Mouse (Mus musculus) myocyte (in vitro differentiated cells): ENCODE data around the gene Gm9918.

Source experiments
- POLR2A ChIP-seq: IDR thresholded peaks from one replicate; pipeline ENCODE4 v1.6.1; 2011; ENCODE audit warnings: low read depth, mild to moderate bottlenecking, control low read depth, moderate library complexity; ENCODE audit not compliant: insufficient read length
- REST ChIP-seq: IDR thresholded peaks from one replicate; pipeline ENCODE4 v1.6.1; 2011; ENCODE audit warnings: mild to moderate bottlenecking, control low read depth, moderate library complexity; ENCODE audit not compliant: insufficient read depth, insufficient read length
- USF1 ChIP-seq: IDR thresholded peaks from one replicate; pipeline ENCODE4 v1.6.1; 2011; ENCODE audit warnings: low read depth, mild to moderate bottlenecking, control low read depth, moderate library complexity

DNA sequence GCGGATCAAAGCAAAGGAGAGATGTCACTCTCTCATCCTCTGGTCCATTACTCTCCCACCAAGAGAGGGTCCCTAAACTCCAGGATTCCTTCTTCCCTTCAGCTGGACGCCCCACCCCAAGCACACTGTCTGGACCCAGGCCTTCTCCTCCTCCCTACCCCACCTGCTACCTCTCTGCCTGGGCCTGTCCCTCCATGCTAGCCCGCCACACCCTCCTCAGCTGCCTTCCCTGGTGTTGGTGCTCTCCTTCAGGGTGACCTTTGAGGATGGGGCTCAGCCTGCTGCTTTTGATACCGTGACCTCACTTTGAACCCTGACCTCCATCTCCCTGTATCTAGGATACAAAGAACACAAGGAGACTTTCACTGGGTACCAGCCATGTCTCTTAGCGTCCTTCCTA lies 19.8 kb upstream of the Gm9918 start:
- TF ChIP-seq REST (no peak), POLR2A (no peak), USF1 (no peak)
